Mouse (Mus musculus) myocyte (in vitro differentiated cells): ENCODE results near the gene Mapkapk5. TPM values are rescaled to one million over a fixed set of nuclear protein-coding genes. Genes with fewer than 3 reads are reported as not detected.

ENCODE experiments used
- H3K27me3 ChIP-seq: one replicate; pipeline ENCODE4 v1.6.1; 2011; ENCODE audit not compliant: control insufficient read depth, insufficient read depth, insufficient read length
- H3K36me3 ChIP-seq: one replicate; pipeline ENCODE4 v1.6.1; 2011; ENCODE audit not compliant: control insufficient read depth, insufficient read depth
- H3K4me2 ChIP-seq: one replicate; pipeline ENCODE4 v1.6.1; 2011; ENCODE audit warnings: low read depth, control low read depth
- H3K4me3 ChIP-seq: one replicate; pipeline ENCODE4 v1.5.1; 2011; ENCODE audit warnings: mild to moderate bottlenecking, control low read depth, moderate library complexity
- H3K79me2 ChIP-seq: one replicate; pipeline ENCODE4 v1.6.1; 2011; ENCODE audit not compliant: control insufficient read depth, insufficient read depth
- H3ac ChIP-seq: one replicate; pipeline ENCODE4 v1.6.1; 2011; ENCODE audit not compliant: control insufficient read depth, insufficient read length
- CEBPB ChIP-seq: IDR thresholded peaks from 2 replicates; pipeline ENCODE4 v1.6.1; 2011; ENCODE audit warnings: mild to moderate bottlenecking, moderate library complexity; ENCODE audit not compliant: poor library complexity, insufficient read depth, severe bottlenecking
- E2F4 ChIP-seq: IDR thresholded peaks from one replicate; pipeline ENCODE4 v1.6.1; 2011; ENCODE audit warnings: mild to moderate bottlenecking, control low read depth, moderate library complexity; ENCODE audit not compliant: insufficient read depth
- MAX ChIP-seq: IDR thresholded peaks from one replicate; pipeline ENCODE4 v1.6.1; 2011; ENCODE audit warnings: low read depth, mild to moderate bottlenecking, control low read depth
- MYOD1 ChIP-seq, 3 experiments: IDR thresholded peaks; one replicate each; pipeline ENCODE4 v1.6.1; 2011; ENCODE audit warnings: control low read depth in 2 of 3, low read depth in 2 of 3, mild to moderate bottlenecking in 2 of 3, moderate library complexity in 1 of 3; ENCODE audit not compliant: insufficient read length in 2 of 3, control insufficient read depth in 1 of 3
- MYOG ChIP-seq, 3 experiments: IDR thresholded peaks; one replicate each; pipeline ENCODE4 v1.6.1; 2011; ENCODE audit warnings: control low read depth in 2 of 3, low read depth in 2 of 3, mild to moderate bottlenecking in 2 of 3; ENCODE audit not compliant: insufficient read length in 2 of 3, control insufficient read depth in 1 of 3, insufficient read depth in 1 of 3
- POLR2A ChIP-seq: IDR thresholded peaks from one replicate; pipeline ENCODE4 v1.6.1; 2011; ENCODE audit warnings: low read depth, mild to moderate bottlenecking, control low read depth, moderate library complexity; ENCODE audit not compliant: insufficient read length
- POLR2AphosphoS2 ChIP-seq: IDR thresholded peaks from one replicate; pipeline ENCODE4 v1.6.1; 2011; ENCODE audit warnings: low read depth, control low read depth; ENCODE audit not compliant: insufficient read length
- REST ChIP-seq: IDR thresholded peaks from one replicate; pipeline ENCODE4 v1.6.1; 2011; ENCODE audit warnings: mild to moderate bottlenecking, control low read depth, moderate library complexity; ENCODE audit not compliant: insufficient read depth, insufficient read length
- SRF ChIP-seq: IDR thresholded peaks from one replicate; pipeline ENCODE4 v1.6.1; 2011; ENCODE audit warnings: low read depth; ENCODE audit not compliant: control insufficient read depth, insufficient read length
- TCF12 ChIP-seq: IDR thresholded peaks from one replicate; pipeline ENCODE4 v1.6.1; 2011; ENCODE audit warnings: mild to moderate bottlenecking, control low read depth; ENCODE audit not compliant: poor library complexity, insufficient read depth, severe bottlenecking
- TCF3 ChIP-seq: IDR thresholded peaks from one replicate; pipeline ENCODE4 v1.6.1; 2011; ENCODE audit warnings: low read depth, control low read depth; ENCODE audit not compliant: insufficient read length
- USF1 ChIP-seq: IDR thresholded peaks from one replicate; pipeline ENCODE4 v1.6.1; 2011; ENCODE audit warnings: low read depth, mild to moderate bottlenecking, control low read depth, moderate library complexity
- polyA plus RNA-seq: library from polyadenylated mRNA; unstranded; fragments of >200 nt; fragmentation: generic; extraction: Trizol; gene quantifications from one replicate; pipeline ENCODE4 v1.2.1, GENCODE M21; 2012; ENCODE audit warnings: missing spikeins

Mapkapk5 gene
- polyA plus RNA-seq, 1 experiment, result 100 TPM

GRCm38 (mm10) chr5:121535116-121535515 lies 10.6 kb downstream of the Mapkapk5 start:
- H3ac ChIP-seq, result no peak overlapping the region
- no peak for TF ChIP-seq POLR2AphosphoS2
- no peak for TF ChIP-seq MYOD1 (IDR thresholded peaks at IDR 0.05; ENCODE audit: control insufficient read depth in 1 of 3, insufficient read length in 2 of 3, low read depth in 2 of 3)
- no peak for TF ChIP-seq CEBPB
- no peak for TF ChIP-seq USF1
- TF ChIP-seq TCF3, result no peak
- no peak for TF ChIP-seq MAX
- no peak for TF ChIP-seq REST
- TF ChIP-seq POLR2A, result no peak
- no peak for TF ChIP-seq MYOG (IDR thresholded peaks at IDR 0.05; ENCODE audit: control insufficient read depth in 1 of 3, insufficient read depth in 1 of 3, insufficient read length in 2 of 3, low read depth in 2 of 3)
- TF ChIP-seq E2F4, result no peak
- no peak for TF ChIP-seq TCF12
- TF ChIP-seq SRF, result no peak
- no peak overlapping the region for H3K4me2 ChIP-seq
- H3K27me3 ChIP-seq, result no peaks in the 10 kb centered on the region
- H3K36me3 ChIP-seq, result peaks cover 23% of the 10 kb centered on the region
- H3K79me2 ChIP-seq, result peaks cover 28% of the 10 kb centered on the region
- H3K4me3 ChIP-seq, result no peak overlapping the region

- Histone ChIP-seq H3K27me3 (no peaks in the 10 kb centered on the region), H3ac (no peak overlapping the region), H3K36me3 (peaks cover 26% of the 10 kb centered on the region), H3K79me2 (peaks cover 22% of the 10 kb centered on the region), H3K4me3 (no peak overlapping the region), H3K4me2 (no peak overlapping the region)
- TF ChIP-seq MAX (no peak), SRF (no peak), USF1 (no peak), POLR2A (no peak), REST (no peak), CEBPB (no peak), MYOD1 (IDR thresholded peaks at IDR 0.05; ENCODE audit: control insufficient read depth in 1 of 3, insufficient read length in 2 of 3, low read depth in 2 of 3) (no peak), MYOG (IDR thresholded peaks at IDR 0.05; ENCODE audit: control insufficient read depth in 1 of 3, insufficient read depth in 1 of 3, insufficient read length in 2 of 3, low read depth in 2 of 3) (no peak)
Measured at GRCm38 (mm10) chr5:121534521-121534920, 11.2 kb downstream of the Mapkapk5 start.

GRCm38 (mm10) chr5:121526961-121527360 lies 18.7 kb downstream of the Mapkapk5 start:
- Histone ChIP-seq H3K27me3 (no peaks in the 10 kb centered on the region), H3K4me3 (no peak overlapping the region), H3ac (no peak overlapping the region), H3K79me2 (no peaks in the 10 kb centered on the region), H3K36me3 (peaks cover 56% of the 10 kb centered on the region), H3K4me2 (no peak overlapping the region)
- TF ChIP-seq USF1 (no peak), SRF (no peak), TCF3 (no peak), MYOD1 (IDR thresholded peaks at IDR 0.05; ENCODE audit: control insufficient read depth in 1 of 3, insufficient read length in 2 of 3, low read depth in 2 of 3) (no peak), CEBPB (no peak), E2F4 (no peak), REST (no peak), POLR2AphosphoS2 (no peak), TCF12 (no peak), MYOG (IDR thresholded peaks at IDR 0.05; ENCODE audit: control insufficient read depth in 1 of 3, insufficient read depth in 1 of 3, insufficient read length in 2 of 3, low read depth in 2 of 3) (no peak), MAX (no peak), POLR2A (no peak)

- Histone ChIP-seq H3K36me3 (peaks cover 56% of the 10 kb centered on the region), H3K27me3 (no peaks in the 10 kb centered on the region), H3K4me2 (no peak overlapping the region), H3K4me3 (no peak overlapping the region), H3K79me2 (no peaks in the 10 kb centered on the region), H3ac (no peak overlapping the region)
- TF ChIP-seq E2F4 (no peak), REST (no peak), MAX (no peak), CEBPB (no peak), MYOG (IDR thresholded peaks at IDR 0.05; ENCODE audit: control insufficient read depth in 1 of 3, insufficient read depth in 1 of 3, insufficient read length in 2 of 3, low read depth in 2 of 3) (no peak), POLR2AphosphoS2 (no peak)
Measured at GRCm38 (mm10) chr5:121526526-121526925, 19.2 kb downstream of the Mapkapk5 start.

- no peak overlapping the region for H3K4me3 ChIP-seq
- H3K79me2 ChIP-seq, result no peaks in the 10 kb centered on the region
- TF ChIP-seq TCF12, result no peak
- no peak for TF ChIP-seq USF1
- TF ChIP-seq MAX, result no peak
- TF ChIP-seq E2F4, result no peak
- TF ChIP-seq REST, result no peak
- TF ChIP-seq MYOD1 (IDR thresholded peaks at IDR 0.05; ENCODE audit: control insufficient read depth in 1 of 3, insufficient read length in 2 of 3, low read depth in 2 of 3), result no peak
- TF ChIP-seq POLR2A, result no peak
- no peak for TF ChIP-seq SRF
- TF ChIP-seq POLR2AphosphoS2, result no peak
- no peak for TF ChIP-seq MYOG (IDR thresholded peaks at IDR 0.05; ENCODE audit: control insufficient read depth in 1 of 3, insufficient read depth in 1 of 3, insufficient read length in 2 of 3, low read depth in 2 of 3)
- no peak for TF ChIP-seq CEBPB
- TF ChIP-seq TCF3, result no peak
- H3K36me3 ChIP-seq, result peaks cover 55% of the 10 kb centered on the region
- H3K4me2 ChIP-seq, result no peak overlapping the region
- H3K27me3 ChIP-seq, result no peaks in the 10 kb centered on the region
- no peak overlapping the region for H3ac ChIP-seq
Measured at GRCm38 (mm10) chr5:121525774-121526450, 19.8 kb downstream of the Mapkapk5 start.
